Mouse (Mus musculus) olfactory bulb, adult 2 months (tissue): ENCODE results near the gene Kcnk4.

Experiments
- CTCF ChIP-seq: fragments of 200-500 bp; IDR thresholded peaks from 2 replicates; pipeline ENCODE4 v1.5.1; 2012; ENCODE audit warnings: low read depth, mild to moderate bottlenecking, low read length, moderate library complexity; ENCODE audit not compliant: insufficient read depth
- POLR2A ChIP-seq: fragments of 200-500 bp; IDR thresholded peaks from 2 replicates; pipeline ENCODE4 v1.6.1; 2012; ENCODE audit warnings: mild to moderate bottlenecking, low read depth, low read length, moderate library complexity; ENCODE audit not compliant: insufficient read depth

DNA sequence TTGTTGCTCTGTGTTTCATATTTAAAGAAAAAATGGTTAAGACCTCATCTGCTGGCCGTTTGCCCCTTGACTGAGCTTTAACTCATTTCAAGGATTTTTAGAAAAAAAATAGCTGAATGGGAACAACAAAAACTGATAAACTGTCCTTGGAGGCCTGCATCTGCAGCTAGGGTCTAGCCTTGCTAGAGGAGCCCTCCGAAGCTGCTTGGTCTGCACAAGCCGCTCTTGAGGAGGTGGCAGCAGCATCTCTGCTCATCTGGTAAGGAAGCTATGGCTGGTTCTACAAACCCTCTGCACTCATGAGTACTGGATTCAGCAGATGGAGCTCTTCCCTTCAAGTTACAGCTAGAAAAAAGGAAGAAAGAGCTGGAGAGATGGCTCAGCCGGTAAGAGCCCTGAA is 56.4 kb downstream of the Kcnk4 start:
- no peak for TF ChIP-seq CTCF
- no peak for TF ChIP-seq POLR2A
